Mouse (Mus musculus) thymus, postnatal 25 days (tissue): Measurements from ENCODE around the gene Tgfb1i1.

ENCODE experiments used
- DNase-seq: peaks from one replicate; pipeline ENCODE4 v3.0.0; 2022

Tgfb1i1 gene

DNA sequence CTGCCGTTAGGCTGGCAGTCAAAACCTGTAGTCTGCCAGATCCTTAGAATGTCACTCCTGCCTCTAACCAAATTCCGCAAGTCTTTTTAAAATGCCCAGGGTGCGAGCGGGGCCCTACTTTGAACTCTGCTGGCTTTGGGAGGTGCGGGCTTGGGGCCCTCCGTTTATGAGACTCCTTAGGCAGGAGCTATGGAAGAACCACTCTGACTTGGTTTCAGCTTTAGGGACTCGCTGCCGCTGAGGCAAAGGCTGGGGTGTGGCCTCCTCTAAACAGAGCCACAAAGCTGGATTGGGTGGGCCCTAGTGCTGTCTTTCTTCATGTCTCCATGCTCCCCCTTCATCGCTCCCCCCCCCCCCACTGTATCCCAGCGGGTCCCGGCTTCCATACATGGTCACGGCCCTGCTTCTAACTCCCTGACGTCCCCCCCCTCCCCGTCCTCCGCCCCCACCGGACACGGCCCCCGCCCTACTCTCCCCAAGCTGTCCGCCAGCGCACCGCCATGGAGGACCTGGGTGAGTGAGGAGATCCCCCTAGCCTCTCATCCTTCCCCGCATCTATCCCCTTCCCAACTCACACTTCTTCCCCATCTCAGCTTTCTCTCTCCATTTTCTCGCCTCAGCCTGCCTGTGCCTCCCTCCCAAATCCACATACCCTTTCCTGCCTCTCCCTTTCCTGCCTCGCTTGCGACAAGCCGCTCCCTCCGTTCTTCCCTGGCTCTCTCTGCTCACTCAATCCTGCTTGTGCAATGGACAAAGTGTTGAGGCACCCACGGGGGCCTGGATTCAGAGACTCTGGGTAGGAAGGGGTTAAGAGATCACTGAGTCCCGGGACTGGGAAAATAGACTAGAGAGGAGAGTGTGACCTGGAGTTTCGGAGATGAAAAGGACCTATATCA lies at the start of gene Tgfb1i1:
Tgfb1i1 (plus strand) TSS at position 317 of the 896 bp plus-strand sequence.
- DNase-seq, result no peak

DNA sequence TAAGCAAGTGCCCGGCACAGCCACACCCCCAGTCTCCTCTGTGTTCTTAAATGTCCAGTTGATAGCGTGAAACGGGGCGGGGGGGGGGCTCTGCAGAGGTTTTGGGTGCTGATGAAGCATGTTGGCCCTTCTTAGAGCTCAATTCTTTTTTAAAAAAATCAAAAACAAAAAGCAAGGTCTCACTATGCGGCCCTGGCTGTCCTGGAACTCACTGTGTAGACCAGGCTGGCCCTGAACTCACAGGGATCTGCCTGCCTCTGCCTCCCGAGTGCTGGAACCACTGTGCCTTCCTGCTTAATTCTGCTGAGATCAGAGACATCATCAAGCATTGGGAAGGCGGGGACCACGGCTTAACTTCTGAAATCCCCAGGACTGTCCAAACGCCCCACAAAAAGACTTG lies 45.0 kb upstream of the Tgfb1i1 start:
- DNase-seq, result no peak

DNA sequence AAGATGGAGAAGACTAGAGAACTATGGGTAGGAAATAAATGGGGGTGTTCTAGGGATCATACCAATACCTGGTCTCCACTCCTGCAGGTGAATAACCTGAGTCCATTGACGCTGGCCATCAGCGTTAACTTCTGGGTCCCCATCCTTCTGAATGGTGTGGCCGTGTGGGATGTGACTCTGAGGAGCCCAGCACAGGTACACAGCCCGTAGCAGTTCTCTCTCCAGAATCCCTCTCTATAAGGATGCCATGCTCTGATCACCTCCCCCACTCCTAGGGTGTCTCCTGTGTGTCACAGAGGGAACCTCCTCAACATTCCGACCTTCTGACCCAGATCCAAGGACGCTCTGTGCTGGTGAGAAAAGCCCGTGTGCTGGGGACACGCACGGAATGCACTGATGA lies 43.5 kb upstream of the Tgfb1i1 start:
- DNase-seq, result no peak

DNA sequence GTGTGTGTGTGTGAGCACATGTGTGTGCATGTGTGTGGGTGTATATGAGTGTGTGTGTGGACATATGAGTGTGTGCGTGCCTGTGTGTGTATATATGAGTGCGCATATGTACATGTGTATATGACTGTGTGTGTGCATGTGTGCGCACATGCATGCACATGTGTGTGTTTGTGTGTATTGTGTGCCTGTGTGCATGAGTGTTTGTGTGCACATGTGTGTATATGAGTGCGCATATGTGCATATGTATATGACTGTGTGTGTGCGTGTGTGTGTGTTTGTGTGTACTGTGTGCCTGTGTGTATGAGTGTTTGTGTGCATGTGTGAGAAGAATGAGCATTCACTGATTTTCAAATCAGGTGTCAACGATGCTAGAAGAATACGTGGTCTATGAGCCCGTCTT lies 42.4 kb upstream of the Tgfb1i1 start:
- no peak for DNase-seq

DNA sequence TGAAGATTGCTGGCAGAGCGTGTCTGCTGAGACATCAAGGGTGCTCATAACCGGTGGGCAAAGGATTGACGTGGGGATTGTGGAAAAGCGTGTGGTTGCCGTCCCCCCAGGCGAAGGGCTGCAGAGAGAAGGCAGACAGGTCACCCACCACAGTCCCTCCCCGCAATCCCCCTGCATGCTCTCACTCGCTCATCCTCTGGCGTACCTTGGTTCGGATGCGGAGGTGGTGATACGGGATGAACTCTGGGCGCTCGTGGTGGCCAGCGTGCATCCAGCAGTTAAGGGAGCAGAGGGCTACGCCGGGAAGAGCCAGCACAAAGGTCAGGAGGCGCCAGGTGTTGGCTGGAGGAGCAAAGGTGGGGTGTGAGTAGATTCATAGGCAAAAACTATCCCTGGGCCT lies 40.9 kb upstream of the Tgfb1i1 start:
- DNase-seq, result no peak

DNA sequence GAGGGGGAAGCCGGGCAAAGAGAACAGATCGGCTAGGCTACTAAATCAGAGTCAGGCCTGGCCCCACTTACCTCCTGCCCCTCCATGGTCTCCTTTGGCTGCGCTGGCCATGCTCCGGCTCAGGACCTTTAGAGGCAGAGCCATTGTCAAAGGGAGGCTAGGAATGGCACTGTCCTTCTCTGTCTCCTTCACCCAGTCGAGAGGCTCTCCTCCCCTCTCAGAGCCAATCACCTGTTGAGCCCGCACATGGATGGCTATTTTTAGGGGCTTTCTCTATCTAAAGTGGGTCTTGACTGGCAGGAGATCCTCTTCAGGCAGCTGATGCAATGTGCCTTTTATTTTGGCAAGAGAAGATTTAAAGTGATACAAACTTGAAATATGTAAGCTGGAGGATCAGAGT lies 40.5 kb upstream of the Tgfb1i1 start, which contains the start of gene Cox6a2:
Cox6a2 (minus strand) TSS at position 236 of the 400 bp plus-strand sequence.
- DNase-seq, result no peak

DNA sequence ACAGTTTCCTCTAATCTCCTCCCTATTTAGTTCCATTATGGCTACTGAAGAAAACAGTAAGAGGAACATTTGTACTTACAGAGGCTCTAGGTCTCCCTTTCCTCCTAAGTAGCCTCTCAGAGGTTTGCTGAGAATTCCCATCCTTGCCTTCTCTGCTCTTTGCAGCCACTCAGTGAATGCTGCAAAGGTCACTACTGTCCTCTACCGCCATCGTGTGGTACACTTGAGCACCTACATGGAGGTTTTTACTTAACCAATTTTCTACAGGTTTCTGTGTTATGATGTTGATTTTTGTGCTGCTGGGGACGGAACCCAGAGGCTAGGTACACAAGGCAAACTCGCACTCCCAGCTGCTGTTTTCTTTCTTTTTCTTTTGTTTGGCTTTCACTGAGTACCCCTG lies 38.4 kb upstream of the Tgfb1i1 start:
- DNase-seq, result peak; percentile 62

DNA sequence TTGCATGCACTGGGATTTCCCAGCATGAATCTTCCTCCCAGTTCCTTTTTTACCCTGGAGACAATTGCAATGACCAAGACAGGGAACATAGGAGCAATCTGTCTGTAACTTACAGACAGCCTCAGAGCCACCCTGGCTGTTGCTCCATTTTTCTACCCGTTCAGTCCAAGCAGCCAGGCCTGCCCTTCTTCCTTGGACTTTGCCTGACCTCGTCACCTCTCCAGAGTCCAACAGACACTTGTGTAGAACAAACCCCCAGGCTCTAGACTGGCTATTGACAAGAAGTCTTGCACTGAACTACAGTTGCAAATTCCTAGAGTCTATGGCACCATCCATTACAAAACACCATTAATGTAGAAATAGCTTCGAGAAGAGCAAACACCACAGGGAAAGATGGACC lies 36.8 kb upstream of the Tgfb1i1 start:
- no peak for DNase-seq

DNA sequence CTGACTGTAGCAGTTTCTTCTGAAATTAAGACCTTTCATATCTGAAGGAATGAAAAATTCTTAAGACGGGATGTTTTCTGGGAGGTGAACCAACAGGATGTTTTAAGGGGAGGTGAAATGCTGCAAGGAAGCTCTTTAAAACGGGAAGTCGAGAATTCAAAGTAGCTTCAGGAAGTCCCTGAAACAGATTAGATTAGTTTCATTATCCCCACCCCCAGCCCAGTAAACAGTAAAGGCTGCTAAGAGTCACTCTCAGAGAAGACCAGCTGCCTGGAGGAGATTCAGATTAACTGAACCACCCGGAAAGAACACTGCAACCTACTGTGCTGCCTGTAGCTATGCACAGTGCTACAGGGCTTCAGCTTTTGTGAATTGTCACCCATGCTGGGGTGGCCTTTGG lies 26.7 kb upstream of the Tgfb1i1 start:
- DNase-seq, result no peak

DNA sequence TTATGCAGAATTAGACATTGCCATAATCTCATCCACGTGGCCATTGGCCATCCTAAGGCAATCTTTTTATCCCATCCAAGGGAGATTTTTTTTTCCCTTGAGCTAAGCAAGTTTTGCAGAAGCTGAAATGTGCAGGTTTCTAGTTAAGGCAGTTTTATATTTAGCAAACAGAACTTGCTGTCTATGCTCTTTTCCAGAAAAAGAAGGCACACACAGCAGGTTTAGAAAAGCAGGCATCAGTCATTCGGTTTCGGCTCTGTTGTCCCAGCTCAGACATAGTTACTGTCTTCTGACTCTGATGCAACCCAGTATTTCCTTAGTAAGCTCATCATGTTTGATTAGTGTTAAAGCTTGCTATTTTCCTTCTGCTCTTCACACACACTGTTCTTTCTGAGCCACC lies 25.7 kb upstream of the Tgfb1i1 start:
- no peak for DNase-seq

DNA sequence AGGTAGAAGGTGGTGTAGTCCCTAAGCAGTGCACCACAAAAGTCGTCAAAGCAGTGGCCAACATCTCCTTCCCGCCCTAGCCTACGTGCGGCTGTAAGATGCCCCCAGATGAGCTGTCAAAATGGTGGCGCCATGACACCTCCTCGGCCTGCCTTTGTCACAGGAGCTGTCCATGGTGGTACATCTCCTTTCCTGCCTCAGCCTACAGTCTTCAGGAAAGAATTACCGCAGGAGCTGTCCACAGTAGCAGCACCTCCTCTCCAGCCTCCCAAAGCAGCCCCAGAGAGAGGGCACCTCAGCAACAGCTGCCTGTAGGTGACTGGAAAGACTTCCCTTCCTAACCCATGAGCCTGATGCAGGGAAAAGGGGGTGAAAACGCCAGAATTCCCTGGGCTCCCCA lies 14.9 kb upstream of the Tgfb1i1 start:
- no peak for DNase-seq

DNA sequence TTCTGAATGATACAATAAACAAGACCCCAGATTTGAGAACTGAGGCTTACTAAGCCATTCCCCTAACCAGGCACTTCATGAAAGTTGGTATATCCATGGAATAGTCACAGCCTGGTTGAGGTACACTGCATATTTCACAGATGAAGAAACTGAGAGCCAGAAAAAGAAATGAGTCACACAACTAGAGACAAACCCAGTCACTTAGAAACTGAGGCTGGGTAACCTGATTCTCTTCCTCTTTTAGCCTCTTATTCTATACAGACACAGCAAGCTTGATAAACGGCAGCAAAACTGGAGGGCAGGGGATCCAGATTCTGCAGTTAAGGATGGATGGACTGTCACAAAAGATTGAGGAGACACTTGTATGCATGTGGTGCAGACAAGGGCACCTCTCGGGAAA lies 11.8 kb upstream of the Tgfb1i1 start:
- DNase-seq, result no peak

DNA sequence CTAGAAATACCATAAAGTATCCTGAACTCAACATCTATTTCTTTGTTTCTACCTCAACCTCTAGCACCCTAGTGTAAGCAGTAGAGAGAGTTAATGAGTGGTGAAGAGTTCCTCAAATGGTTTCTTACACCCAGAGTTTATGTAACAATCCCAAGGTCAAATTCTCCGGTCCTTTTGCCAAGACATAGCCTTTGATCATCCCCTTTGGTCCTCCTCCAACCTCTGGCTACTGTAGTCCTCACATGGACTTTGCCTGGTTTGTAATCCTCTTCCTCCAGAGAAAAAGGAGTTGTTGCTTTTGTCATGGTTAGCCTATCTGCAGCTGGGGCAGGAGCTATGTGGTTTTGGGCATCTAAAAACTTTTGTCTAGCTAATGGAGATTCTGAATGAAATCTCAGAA lies 11.1 kb upstream of the Tgfb1i1 start:
- DNase-seq, result no peak

DNA sequence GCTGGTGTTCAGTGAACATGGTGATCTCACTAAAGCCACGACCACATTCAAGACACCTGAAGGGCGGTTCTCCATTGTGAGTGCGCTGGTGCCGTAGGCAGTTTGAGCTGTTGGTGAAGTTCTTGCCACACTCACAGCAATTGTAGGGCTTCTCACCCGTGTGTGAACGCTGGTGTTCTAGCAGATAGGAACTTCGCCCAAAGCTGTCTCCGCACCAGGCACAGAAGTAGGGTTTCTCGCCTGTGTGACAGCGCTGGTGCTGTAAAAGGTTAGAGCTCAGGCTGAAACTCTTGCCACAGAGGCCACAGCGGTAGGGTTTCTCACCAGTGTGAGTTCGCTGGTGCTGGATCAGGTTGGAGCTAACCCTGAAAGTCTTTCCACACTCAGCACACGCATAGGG lies 10.2 kb upstream of the Tgfb1i1 start:
- no peak for DNase-seq

DNA sequence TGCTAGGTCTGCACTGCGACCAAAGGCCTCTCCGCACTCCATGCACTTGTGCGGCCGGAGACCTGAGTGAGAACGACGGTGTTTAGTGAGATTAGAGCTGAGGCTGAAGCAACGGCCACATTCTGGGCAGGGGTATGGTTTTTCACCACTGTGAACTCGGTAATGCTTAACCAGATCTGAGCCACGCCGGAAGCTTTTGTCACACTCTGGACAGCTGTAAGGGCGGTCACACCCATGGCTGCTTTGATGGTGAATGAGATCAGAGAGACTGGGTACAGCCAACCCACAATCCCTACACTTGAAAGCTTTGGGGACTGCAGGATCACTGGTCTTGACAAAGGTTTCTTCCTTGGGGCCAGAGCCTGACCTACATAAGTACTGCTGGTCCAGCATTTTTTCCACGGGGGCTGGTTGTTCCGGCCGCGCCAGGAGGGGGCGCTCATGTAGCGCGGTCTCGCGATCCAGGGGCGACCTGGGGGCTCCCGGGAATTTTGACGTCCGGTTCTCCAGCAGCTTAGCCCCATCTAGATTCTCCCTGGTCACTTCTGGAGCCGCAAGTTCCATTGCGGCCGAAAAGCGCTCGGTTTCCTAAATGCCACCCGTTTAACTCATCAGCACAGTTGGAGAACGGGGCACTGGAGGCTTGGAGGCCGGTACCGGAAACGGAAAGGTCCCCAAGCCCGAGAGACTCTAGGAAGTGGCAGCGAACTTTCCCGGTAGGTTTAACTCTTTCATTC lies 9.6 kb upstream of the Tgfb1i1 start, which contains the start of gene Armc5:
Armc5 (plus strand) TSS at position 487 of the 737 bp plus-strand sequence.
- peak; percentile 83 for DNase-seq

DNA sequence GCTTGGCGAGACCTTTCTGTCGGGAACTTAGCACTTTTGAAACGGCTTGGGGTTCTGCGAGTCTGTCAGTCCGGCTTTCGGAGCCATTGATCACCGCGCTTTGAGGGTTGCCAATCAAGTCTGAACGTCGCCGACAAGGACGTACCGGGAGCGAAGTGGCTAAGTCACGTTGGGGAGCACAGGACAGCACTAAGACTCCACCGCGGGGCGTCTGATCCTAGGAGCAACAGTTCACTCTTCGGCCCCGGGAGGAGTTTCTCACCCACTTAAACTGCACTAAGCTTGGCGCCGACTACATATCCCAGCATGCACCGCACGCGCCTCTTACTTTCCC lies 9.1 kb upstream of the Tgfb1i1 start:
- no peak for DNase-seq

DNA sequence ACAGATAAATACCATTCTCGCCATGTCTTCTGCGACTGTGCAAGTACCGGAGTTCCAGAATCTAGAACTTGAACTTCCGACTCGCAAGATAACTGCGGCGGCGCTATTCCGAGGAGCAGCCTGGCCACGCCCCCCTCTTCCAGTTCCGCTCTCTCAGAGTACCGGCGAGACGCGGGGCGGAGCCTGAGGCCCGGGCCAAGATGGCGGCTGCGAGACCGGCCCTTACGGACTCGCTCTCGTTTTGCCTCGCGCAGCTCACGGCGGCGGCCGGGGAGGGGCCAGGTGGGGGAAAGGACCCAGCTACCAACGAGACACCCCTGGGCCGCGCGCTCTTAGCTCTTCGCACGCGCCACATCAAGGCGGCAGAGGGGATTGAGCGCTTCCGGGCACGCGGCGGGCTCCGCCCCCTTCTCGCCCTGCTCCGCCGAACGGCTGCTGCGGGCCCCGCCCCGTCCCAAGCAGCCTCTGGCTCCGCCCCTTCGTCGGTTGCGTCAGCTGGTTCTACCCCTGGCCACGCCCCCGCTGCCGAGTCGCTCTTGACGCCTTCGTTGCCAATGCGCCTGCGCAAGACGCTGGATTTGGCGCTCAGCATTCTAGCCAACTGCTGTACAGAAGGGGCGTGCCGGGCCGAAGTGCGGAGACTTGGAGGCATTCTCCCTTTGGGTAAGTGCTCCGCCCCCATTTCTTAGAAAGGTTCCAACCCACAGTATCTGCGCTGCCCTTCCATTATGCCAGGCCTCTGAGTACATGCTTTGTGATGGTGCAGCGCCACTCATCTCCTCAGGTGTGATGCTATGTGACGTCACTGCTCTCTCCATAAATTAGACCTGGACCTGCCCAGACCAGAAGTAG lies 8.5 kb upstream of the Tgfb1i1 start, which contains the start of gene 9130023H24Rik:
9130023H24Rik (minus strand) TSS at position 105 of the 852 bp plus-strand sequence.
- peak; percentile 100 for DNase-seq

DNA sequence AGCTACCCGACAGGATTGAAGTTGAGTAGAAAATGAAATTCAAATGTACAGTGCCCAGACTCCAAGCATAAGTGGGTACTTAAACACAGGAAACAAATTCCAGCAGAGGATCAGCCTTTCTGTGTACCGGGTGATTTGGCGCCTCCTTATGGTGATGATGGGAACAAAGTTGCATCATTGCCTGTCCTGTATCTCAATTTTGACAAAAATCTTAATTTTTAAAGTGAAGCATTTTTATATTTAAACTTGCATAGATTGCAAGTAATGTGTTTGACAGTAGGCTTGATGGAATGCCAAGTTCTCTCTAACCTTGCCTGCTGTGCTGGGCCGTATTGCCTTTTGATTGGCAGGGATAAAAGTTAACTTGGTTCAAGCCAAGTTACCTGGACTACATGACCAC lies 7.6 kb upstream of the Tgfb1i1 start:
- peak; percentile 46 for DNase-seq

DNA sequence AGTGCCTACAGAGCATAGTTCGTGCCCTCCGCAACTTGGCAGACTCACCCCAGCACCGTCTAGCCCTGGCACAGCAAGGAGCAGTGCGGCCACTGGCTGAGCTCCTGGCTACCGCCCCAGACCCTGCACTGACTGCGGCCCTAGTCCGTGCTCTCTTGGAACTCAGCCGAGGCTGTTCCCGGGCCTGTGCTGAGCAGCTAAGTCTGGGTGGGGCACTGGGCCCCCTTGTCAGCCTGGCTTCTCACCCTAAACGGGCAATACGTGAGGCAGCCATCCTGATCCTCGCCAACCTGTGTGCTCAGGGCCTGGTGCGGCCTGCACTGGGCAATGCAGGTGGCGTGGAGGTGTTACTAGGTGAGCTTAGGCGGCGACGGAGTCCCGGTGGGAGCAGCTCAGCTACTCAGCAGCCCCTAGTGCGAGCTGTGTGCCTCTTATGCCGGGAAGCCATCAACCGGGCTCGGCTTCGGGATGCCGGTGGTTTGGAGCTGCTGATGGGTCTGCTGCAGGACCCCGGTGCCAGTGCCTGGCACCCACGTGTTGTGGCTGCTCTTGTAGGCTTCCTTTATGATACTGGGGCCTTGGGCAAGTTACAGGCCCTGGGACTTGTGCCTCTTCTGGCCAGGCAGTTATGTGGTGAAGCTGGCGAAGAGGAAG lies 6.4 kb upstream of the Tgfb1i1 start:
- DNase-seq, result no peak

DNA sequence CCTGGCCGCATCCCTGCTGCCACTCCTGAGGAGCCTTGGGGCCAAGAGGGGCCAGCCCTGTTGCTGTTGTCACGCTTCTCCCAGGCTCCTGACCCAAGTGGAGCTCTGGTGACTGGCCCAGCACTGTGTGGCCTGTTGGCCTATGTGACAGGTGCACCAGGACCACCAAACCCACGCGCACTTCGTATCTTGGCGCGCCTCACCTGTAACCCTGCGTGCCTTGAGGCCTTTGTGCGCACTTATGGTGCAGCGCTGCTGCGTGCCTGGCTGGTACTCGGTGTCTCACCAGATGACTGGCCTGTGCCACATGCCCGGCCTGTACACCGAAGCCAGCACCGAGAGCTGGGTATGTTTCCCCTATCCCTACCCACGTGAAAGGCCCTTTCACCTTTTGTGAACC lies 4.3 kb upstream of the Tgfb1i1 start:
- DNase-seq, result no peak

DNA sequence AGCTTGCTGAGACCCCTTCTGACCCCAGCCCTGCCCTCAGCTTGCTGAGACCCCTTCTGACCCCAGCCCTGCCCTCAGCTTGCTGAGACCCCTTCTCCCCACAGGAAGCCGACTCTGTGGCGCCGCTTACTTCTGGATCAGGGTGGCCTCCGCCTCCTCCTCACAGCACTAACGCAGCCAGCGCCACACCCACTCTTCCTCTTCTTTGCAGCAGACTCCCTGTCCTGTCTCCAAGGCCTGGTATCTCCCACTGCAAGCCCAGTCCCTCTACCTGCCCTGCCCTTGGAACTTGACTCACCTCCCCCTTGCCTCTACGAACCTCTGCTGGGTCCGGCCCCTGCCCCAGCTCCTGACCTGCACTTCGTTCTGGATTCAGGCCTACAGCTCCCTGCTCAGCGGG lies 2.7 kb upstream of the Tgfb1i1 start:
- DNase-seq, result no peak

DNA sequence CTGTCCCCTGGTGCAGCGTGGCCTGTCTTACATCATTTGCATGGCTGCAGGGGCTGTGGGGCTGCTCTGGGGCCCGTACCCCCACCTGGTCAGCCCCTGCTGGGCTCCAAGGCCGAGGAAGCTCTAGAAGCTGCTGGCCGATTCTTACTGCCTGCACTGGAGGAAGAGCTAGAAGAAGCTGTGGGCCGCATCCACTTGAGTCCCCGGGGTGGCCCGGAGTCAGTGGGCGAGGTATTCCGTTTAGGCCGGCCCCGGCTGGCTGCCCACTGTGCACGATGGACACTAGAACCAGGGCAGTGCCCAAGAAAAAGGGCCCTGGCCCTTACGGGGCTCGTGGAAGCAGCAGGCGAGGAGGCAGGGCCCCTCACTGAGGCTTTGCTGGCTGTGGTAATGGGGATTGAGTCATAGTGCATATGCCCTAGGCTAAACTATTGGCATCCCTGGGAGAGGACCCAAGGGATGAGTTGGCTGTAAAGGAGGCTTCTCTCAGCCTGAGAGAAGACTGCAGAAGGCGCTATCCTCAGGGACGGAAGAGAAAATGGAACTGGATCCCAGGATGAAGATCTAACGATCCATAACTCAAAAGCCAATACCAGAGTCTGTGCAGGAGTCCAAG lies 2.1 kb upstream of the Tgfb1i1 start:
- no peak for DNase-seq
